Mouse (Mus musculus) testis, adult 2 months (tissue): ENCODE measurements around the gene Foxp1. TPM values are rescaled to one million over a fixed set of nuclear protein-coding genes. Genes with fewer than 3 reads are reported as not detected.

Experiments
- H3K27ac ChIP-seq: fragments of 200-500 bp; 2 replicates; pipeline ENCODE4 v1.5.1; 2012; ENCODE audit warnings: low read depth, low read length; ENCODE audit not compliant: control insufficient read depth, insufficient read depth
- H3K27me3 ChIP-seq: fragments of 200-500 bp; 2 replicates; pipeline ENCODE4 v1.6.1; 2012; ENCODE audit warnings: mild to moderate bottlenecking, low read length, moderate library complexity; ENCODE audit not compliant: control insufficient read depth, insufficient read depth
- H3K36me3 ChIP-seq: fragments of 200-500 bp; 2 replicates; pipeline ENCODE4 v1.6.1; 2012; ENCODE audit warnings: mild to moderate bottlenecking, low read length; ENCODE audit not compliant: control insufficient read depth, insufficient read depth
- H3K4me1 ChIP-seq: fragments of 200-500 bp; 2 replicates; pipeline ENCODE4 v1.6.1; 2012; ENCODE audit warnings: low read length; ENCODE audit not compliant: control insufficient read depth, insufficient read depth
- H3K4me3 ChIP-seq: fragments of 200-500 bp; 2 replicates; pipeline ENCODE4 v1.5.1; 2012; ENCODE audit warnings: low read depth, mild to moderate bottlenecking, low read length, moderate library complexity, mixed read lengths; ENCODE audit not compliant: control insufficient read depth
- CTCF ChIP-seq: fragments of 200-500 bp; IDR thresholded peaks from 2 replicates; pipeline ENCODE4 v1.5.1; 2012; ENCODE audit warnings: low read depth, mild to moderate bottlenecking, inconsistent platforms, low read length, moderate library complexity; ENCODE audit not compliant: control insufficient read depth, insufficient read depth, insufficient replicate concordance
- POLR2A ChIP-seq: fragments of 200-500 bp; IDR thresholded peaks from 2 replicates; pipeline ENCODE4 v1.6.1; 2012; ENCODE audit warnings: low read depth, mild to moderate bottlenecking, inconsistent platforms, low read length, moderate library complexity; ENCODE audit not compliant: control insufficient read depth
- polyA plus RNA-seq: library from polyadenylated mRNA; depleted of rRNA; stranded (reverse); fragments of >200 nt; gene quantifications from 2 replicates; pipeline ENCODE4 v1.2.3, GENCODE M21; 2012

Foxp1 gene
- polyA plus RNA-seq, 1 experiment: 34.8 TPM

DNA sequence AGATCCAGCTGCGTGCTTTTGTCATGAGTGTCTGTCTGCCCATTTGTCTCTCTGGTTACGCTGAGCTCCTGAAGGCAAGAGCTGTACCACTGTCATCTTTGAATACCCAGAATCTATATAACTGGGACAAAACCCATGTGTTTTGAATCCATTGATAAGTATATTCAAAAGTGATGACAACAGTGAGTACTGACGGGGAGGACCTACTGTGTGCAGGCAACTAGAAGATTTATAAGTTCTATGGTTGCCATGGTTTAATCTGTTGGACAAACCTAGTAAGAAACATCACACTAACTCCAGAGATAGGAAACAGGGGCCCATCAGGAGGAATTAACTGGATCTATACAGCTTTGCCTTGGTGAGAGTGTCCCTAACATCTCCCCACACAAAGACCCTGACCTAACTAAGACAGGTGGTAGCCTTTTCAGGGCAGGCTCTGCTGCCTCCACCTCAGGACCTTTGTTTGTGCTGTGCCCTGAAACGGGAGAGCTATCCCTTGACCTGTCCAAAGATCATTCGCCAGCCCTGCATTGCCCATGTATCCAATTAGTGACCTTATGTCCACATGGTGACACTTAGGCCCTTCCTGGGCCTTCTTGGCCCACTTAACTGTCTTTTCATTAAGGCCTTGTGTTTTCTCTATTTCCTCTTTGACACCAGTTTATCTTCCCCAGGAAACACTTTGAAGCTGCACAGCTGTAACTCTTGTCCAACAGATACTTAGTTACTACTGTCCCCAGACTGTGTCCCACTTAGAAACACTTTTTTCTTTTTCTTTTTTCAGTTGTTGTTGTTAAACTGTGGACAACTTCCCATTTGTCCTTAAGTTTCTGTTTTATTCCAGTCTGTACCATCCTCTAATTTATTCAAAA is 530.4 kb downstream of the Foxp1 start:
- H3K27me3 ChIP-seq: no peaks in the 10 kb centered on the region
- no peaks in the 10 kb centered on the region for H3K4me1 ChIP-seq
- H3K36me3 ChIP-seq: no peaks in the 10 kb centered on the region
- H3K27ac ChIP-seq: no peak overlapping the region
- no peak for TF ChIP-seq CTCF
- no peak for TF ChIP-seq POLR2A
- no peak overlapping the region for H3K4me3 ChIP-seq

DNA sequence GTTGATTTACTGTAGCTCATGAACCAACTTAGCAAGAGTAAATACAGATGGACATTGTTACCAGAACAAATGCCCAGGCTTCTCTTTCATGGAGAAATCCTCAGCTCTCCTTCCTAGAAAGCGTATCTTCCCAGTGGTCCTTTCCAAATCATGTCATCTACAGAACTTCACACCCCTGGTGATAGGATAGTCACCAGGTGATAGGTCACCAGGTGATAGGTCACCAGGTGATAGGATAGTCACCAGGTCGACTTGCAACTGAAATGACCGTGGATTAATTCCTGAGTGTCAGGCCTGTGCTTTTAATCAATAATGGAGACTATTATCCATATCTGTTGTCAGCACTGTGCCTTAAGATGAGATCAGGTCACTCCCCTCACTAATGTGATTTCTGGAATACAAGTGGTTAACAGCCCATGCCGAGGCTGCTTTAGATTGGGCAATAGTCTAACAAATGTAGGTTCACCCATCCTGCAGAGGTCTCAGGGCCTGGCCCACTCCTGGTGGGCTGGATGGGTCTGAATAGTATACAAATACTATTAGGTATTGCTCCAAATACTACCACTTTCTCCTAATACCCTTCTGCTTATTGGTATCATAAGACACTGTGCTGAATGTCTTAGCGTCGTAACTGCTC is 534.9 kb downstream of the Foxp1 start:
- TF ChIP-seq POLR2A (no peak), CTCF (no peak)
- no peaks in the 10 kb centered on the region for H3K36me3 ChIP-seq

GRCm38 (mm10) chr6:98985452-98985851 is 537.1 kb downstream of the Foxp1 start:
- H3K27me3 ChIP-seq: no peaks in the 10 kb centered on the region
- H3K36me3 ChIP-seq: no peaks in the 10 kb centered on the region
- H3K4me3 ChIP-seq: no peak overlapping the region
- H3K4me1 ChIP-seq: no peaks in the 10 kb centered on the region
- no peak overlapping the region for H3K27ac ChIP-seq
- TF ChIP-seq CTCF (no peak), POLR2A (no peak)

More for the DNA sequence above, 534.9 kb downstream of the Foxp1 start:
- no peak overlapping the region for H3K27ac ChIP-seq
- no peaks in the 10 kb centered on the region for H3K4me1 ChIP-seq
- no peak overlapping the region for H3K4me3 ChIP-seq
- no peaks in the 10 kb centered on the region for H3K27me3 ChIP-seq

GRCm38 (mm10) chr6:98984626-98985025 is 537.9 kb downstream of the Foxp1 start:
- Histone ChIP-seq H3K27ac (no peak overlapping the region), H3K36me3 (no peaks in the 10 kb centered on the region), H3K27me3 (no peaks in the 10 kb centered on the region), H3K4me1 (no peaks in the 10 kb centered on the region), H3K4me3 (no peak overlapping the region)
- no peak for TF ChIP-seq CTCF
- TF ChIP-seq POLR2A: no peak

DNA sequence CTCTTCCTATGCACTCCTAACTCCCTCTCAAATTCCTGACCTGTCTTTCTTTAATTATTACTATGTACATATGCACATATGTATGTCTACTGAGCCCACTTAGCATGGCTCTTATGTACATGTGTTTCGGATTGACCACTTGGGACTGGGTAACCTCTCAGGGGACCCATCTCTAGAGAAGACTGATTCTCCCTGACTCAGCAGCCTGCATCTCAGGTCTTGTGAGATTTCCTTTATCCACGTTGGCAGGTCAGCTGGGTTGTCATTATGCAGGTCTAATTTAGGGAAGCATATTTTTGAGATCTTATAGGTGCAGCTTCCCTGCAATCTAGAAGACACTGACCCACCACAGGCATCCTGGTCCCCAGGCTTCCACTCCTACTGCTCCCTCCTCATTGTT is 538.5 kb downstream of the Foxp1 start:
- Histone ChIP-seq H3K27me3 (no peaks in the 10 kb centered on the region), H3K27ac (no peak overlapping the region), H3K4me3 (no peak overlapping the region), H3K4me1 (no peaks in the 10 kb centered on the region), H3K36me3 (no peaks in the 10 kb centered on the region)
- TF ChIP-seq POLR2A (no peak), CTCF (no peak)

DNA sequence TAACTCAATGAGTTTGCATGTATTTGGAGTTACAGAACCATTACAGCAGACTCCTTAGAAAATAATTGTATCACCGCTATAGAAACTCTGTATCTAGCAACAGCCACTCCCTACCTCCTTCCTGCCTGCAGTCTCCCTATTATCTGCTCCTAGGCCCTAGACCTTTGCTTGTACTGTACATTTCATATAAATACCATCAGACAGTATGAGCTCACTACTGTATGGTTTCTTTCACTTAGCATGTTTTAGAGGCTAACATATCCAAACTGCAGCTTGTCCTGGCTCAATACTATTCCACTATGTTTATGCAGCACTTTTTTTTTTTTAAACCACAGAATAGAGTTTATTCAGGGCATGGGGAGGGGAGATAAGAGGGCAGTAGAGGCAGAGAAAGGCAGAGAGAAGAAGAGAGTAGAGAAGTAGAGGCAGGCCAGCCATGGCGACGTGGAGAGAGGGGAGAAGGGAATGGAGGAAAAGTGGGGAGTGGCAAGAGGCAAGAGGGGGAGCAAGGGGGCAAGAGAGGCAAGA is 539.1 kb downstream of the Foxp1 start:
- Histone ChIP-seq H3K4me1 (no peaks in the 10 kb centered on the region), H3K36me3 (no peaks in the 10 kb centered on the region), H3K27me3 (no peaks in the 10 kb centered on the region), H3K27ac (no peak overlapping the region), H3K4me3 (no peak overlapping the region)
- TF ChIP-seq CTCF (no peak), POLR2A (no peak)

GRCm38 (mm10) chr6:98981265-98981664 is 541.3 kb downstream of the Foxp1 start:
- Histone ChIP-seq H3K4me3 (no peak overlapping the region), H3K36me3 (no peaks in the 10 kb centered on the region), H3K4me1 (no peaks in the 10 kb centered on the region), H3K27ac (no peak overlapping the region), H3K27me3 (no peaks in the 10 kb centered on the region)
- no peak for TF ChIP-seq CTCF
- TF ChIP-seq POLR2A: no peak
